Mouse (Mus musculus) monocyte, adult 5-6 weeks (primary cell): ENCODE measurements around the gene Olfr622. TPM values are rescaled to one million over a fixed set of nuclear protein-coding genes. Genes with fewer than 3 reads are reported as not detected.

ENCODE experiments used
- ATAC-seq: fragments of 153-309, 156-312 bp; replicated peaks from 2 replicates; pipeline ENCODE4 v1.8.0; 2017; ENCODE audit warnings: mild to moderate bottlenecking; ENCODE audit not compliant: low TSS enrichment, insufficient number of reproducible peaks, severe bottlenecking, poor library complexity, low FRiP score
- total RNA-seq: library from RNA; stranded (forward); fragments of 200-1000, 200-491, 200-594 nt; gene quantifications from 3 replicates; pipeline ENCODE4 v1.2.3, GENCODE M21; 2017

Gene Olfr622
- total RNA-seq, result not detected in 3 replicates

DNA sequence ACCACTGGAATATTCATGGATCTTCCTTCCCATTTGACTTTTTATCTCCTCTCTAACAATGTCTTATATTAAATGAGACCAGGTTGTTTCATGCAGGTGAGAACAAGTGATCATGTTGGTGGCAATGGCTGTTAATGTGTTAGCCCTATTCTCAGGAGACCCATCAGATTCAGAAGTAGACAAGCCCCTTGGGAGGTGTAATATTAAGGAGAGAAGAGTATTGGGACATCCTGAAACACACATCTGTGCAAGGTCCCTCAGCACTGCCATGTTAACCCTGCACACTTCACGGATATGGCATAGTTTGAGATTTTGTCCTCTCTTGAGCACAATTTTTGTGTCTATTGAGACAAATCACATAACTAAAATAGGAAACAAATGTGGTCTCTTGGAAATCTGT lies at the start of gene Olfr622:
Olfr622 (minus strand) TSS at position 101 of the 400 bp plus-strand sequence.
- no peak for ATAC-seq

DNA sequence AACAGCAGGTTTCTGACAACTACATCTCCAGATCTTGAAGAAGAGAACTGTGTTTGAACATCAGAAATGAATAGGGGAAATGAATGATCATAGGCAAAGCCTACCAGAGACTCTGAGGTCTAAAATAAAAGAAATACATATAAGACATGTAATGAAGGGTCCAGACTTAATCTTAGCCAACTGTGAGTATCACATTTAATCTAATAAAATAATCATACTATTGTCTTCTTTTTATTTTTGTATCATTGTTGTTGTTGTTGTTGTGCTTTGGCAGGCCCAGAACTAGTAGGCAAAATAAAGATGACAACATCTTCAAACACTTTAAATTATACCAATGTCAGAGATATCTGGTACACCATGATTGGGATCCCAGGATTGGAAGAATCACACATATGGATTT lies 39.9 kb upstream of the Olfr622 start, which contains the start of gene Olfr625-ps1:
Olfr625-ps1 (plus strand) TSS at position 301 of the 400 bp plus-strand sequence.
- ATAC-seq, result no peak

DNA sequence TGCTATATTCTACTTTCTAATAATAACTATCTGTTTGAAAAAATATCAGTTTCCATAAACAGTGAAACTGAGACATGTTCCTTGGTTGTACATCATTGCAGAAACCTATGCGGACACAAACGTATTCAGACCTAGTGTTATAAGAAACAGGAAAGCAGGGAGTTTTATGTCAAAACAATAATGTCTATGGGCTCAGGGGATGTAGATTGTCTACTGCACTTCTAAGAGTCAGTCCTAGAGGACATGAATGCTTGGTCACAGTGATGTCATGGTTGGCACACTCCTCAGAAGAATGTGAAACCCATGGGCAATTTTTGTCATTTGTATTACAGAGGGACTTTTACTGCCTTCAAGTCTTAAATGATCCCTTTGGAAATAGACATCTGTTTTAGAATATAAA lies 28.6 kb upstream of the Olfr622 start, which contains the start of gene Olfr624:
Olfr624 (minus strand) TSS at position 101 of the 400 bp plus-strand sequence.
- no peak for ATAC-seq

DNA sequence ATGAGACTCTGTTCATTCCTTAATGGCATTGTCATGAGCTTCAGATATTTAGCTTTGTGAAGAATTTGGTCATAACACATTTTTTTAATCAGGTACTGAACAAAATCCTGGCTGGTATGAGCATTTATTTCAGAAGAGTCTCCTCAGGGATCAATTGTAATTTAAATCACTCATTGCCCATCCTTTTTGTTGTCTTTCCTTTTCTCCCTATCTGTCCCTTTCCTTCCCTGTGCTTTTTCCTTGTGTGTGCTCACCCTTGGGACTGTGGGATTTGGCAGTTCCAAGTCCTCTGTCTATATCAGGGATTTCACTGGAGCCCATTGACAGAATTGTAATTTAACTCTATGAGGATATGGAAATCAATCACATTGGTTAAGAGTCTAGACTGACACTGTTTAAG lies 21.1 kb upstream of the Olfr622 start, which contains the start of gene Olfr623:
Olfr623 (minus strand) TSS at position 101 of the 400 bp plus-strand sequence.
- no peak for ATAC-seq

DNA sequence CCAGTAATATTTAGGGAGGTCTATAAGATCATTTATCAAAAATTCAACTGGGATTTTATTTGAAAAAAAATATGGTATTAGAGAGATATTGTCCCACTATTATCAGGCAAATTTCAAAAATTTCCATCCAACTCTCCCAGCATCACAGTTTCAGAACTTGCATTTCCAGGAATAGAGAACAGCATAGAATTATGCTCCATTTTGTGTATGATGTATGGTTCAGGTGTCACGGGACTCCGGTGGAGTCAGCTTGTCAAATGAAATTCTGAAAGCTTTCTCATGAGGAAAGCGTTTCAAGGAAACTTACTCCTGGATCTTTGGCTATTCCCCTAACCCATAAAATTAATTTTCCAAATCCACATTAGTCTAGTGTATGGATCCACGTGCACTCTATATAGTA lies 1.6 kb upstream of the Olfr622 start:
- no peak for ATAC-seq

DNA sequence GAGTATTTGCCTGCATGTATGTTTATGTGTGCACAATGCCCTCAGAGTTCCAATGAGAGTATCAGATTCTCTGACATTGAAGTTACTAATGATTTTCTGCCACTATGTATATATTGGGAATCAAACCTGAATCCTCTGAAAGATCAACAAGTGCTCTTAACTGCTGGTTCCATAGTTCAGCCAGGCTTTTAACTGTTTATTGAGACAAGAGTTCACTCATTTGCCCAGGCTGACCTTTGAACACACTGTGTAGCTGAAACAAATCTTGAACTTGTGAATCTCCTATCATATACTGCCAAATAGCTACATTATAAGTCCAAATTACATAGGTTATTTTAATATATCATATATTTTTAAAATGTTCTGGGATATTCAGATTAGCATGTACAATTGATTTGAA lies 5.7 kb downstream of the Olfr622 start:
- no peak for ATAC-seq

DNA sequence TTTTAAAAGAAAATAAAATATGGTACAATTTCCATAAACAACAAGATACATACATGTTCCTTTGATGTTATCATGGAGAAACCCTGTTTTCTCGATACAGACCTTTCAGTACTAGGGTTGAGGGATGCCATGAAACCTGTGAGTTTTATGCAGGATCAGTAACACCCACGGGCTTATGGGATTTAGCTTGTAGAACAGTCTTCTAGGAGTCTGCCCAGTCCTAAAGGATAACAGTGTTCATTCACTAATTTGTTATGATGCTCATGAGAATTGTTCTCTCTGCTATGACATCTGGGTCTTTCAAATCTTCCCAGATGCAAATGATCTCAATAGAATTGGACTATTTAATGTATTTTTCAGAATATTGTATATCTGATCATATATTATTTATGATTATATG lies 30.1 kb downstream of the Olfr622 start, which contains the start of gene Olfr620:
Olfr620 (minus strand) TSS at position 101 of the 400 bp plus-strand sequence.
- ATAC-seq, result no peak

DNA sequence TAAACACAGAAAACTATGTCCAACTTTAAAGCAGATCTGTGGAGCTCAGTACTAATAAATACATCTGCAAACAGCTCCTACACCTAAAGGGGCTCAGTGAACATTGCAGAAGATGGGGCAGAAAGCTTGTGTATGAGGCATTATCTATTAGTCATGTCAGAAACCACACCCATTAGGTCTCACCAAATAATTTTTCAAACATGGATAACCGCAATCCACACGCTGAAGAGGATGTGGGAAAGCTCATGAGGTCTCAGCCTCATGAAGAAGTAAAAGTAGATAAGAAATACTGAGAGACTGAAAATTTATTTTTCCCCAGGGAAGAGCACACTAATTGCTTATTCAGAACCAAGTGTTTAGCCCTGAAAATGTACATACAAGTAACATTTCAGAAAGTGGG lies 35.1 kb downstream of the Olfr622 start:
- ATAC-seq, result no peak

DNA sequence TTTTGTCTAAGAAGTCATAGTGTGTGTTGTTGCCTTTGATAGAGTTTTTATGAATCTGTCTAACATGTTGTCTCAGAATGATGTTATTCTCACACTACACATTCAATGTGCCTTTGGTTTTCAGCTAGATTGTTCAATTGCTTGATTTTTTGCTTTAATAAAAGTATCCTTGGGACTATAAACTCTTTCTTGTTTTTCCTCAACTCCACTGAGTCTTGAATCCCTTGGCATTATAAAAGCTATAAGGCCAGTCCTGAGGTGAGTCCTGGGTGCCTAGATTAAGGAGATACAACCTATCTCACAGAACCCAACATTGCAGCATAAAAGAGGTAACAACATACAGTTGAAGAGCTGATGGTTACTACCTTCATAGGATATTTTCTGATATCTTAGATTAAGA lies 42.2 kb downstream of the Olfr622 start, which contains the start of gene Olfr619:
Olfr619 (plus strand) TSS at position 301 of the 400 bp plus-strand sequence.
- ATAC-seq, result no peak

DNA sequence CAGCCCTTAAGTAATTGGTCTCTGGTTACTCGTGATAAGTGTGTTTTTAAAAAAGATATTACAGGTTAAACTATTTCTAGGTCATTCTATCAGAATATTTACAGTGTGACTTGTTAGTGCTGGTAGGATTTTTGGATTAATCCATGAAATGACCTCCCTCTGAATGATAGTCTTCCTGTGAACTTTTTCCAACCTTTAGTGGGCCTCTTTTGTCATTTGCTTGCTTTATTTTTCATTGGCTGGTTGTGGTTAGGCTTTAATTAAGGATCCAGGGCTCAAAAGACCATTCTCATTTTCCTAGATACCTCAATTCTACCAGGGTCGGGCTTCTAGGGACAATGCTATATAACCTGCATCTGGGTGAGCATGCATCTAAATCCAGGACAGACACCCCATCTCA lies 52.7 kb downstream of the Olfr622 start, which contains the start of gene Olfr618:
Olfr618 (plus strand) TSS at position 301 of the 400 bp plus-strand sequence.
- ATAC-seq, result no peak

Other genes with a start within 250 kb of the Olfr622 start
- not detected in 3 replicates for gene Usp17lc, start 227.6 kb downstream of the Olfr622 start, total RNA-seq
- gene Olfr605, start 197.3 kb downstream of the Olfr622 start, total RNA-seq, result not detected in 3 replicates
- not detected in 3 replicates for gene Olfr606, start 193.7 kb downstream of the Olfr622 start, total RNA-seq
- gene Olfr607, start 178.6 kb downstream of the Olfr622 start, total RNA-seq, result not detected in 3 replicates
- not detected in 3 replicates for gene Olfr608, start 172.8 kb downstream of the Olfr622 start, total RNA-seq
- gene Olfr609, start 144.6 kb downstream of the Olfr622 start, total RNA-seq, result not detected in 3 replicates
- not detected in 3 replicates for gene Olfr610, start 130.6 kb downstream of the Olfr622 start, total RNA-seq
- gene Olfr611, start 121.9 kb downstream of the Olfr622 start, total RNA-seq, result not detected in 3 replicates
- gene Olfr612, start 100.0 kb downstream of the Olfr622 start, total RNA-seq, result not detected in 3 replicates
- gene Olfr613, start 94.6 kb downstream of the Olfr622 start, total RNA-seq, result not detected in 3 replicates
- not detected in 3 replicates for gene Olfr615, start 86.6 kb downstream of the Olfr622 start, total RNA-seq
- gene Olfr616, start 73.6 kb downstream of the Olfr622 start, total RNA-seq, result not detected in 3 replicates
- not detected in 3 replicates for gene Olfr617, start 69.6 kb downstream of the Olfr622 start, total RNA-seq
- gene Olfr618, start 52.6 kb downstream of the Olfr622 start, total RNA-seq, result not detected in 3 replicates
- not detected in 3 replicates for gene Olfr619, start 42.1 kb downstream of the Olfr622 start, total RNA-seq
- not detected in 3 replicates for gene Olfr620, start 30.2 kb downstream of the Olfr622 start, total RNA-seq
- not detected in 3 replicates for gene Olfr623, start 21.0 kb upstream of the Olfr622 start, total RNA-seq
- not detected in 3 replicates for gene Olfr624, start 28.5 kb upstream of the Olfr622 start, total RNA-seq
- gene Olfr625-ps1, start 40.0 kb upstream of the Olfr622 start, total RNA-seq, result not detected in 3 replicates
- not detected in 3 replicates for gene Olfr243, start 72.0 kb upstream of the Olfr622 start, total RNA-seq
- not detected in 3 replicates for gene Olfr628, start 87.7 kb upstream of the Olfr622 start, total RNA-seq
- gene Olfr629, start 102.2 kb upstream of the Olfr622 start, total RNA-seq, result 0.39 TPM in 1 of 3 replicates, not detected in the others
- not detected in 3 replicates for gene Olfr630, start 114.6 kb upstream of the Olfr622 start, total RNA-seq
- gene Olfr69, start 128.9 kb upstream of the Olfr622 start, total RNA-seq, result not detected in 3 replicates
- not detected in 3 replicates for gene Olfr68, start 137.0 kb upstream of the Olfr622 start, total RNA-seq
- gene Olfr67, start 149.1 kb upstream of the Olfr622 start, total RNA-seq, result not detected in 3 replicates
- 142 to 1,259 TPM (median 1,026 TPM) in 3 replicates for gene Hbb-bt, start 171.3 kb upstream of the Olfr622 start, total RNA-seq
- 710 to 7,610 TPM (median 7,195 TPM) in 3 replicates for gene Hbb-bs, start 185.4 kb upstream of the Olfr622 start, total RNA-seq
- not detected in 3 replicates for gene Hbb-bh2, start 197.8 kb upstream of the Olfr622 start, total RNA-seq
- gene Hbb-bh1, start 200.5 kb upstream of the Olfr622 start, total RNA-seq, result not detected in 3 replicates
- gene Hbb-y, start 210.5 kb upstream of the Olfr622 start, total RNA-seq, result not detected in 3 replicates
- not detected in 3 replicates for gene Olfr66, start 243.6 kb upstream of the Olfr622 start, total RNA-seq